Mouse (Mus musculus): Measurements from ENCODE around the gene Tmem176a. TPM values are rescaled to one million over a fixed set of nuclear protein-coding genes. Genes with fewer than 3 reads are reported as not detected.
"Not testable (repeated sequence)": the region's sequence is repeated elsewhere in the genome, so short reads cannot be mapped to it uniquely, and the experiment has no call there.

Gene Tmem176a
- total RNA-seq, 4 experiments from 2014 or later, result 24.6 to 105 (median 49.3) TPM

GRCm38 (mm10) chr6:48842111-48842842 lies 1.6 kb downstream of the Tmem176a start:
- no peak for DNase-seq (ENCODE audit: low spot score in 2 of 2)

- no peak for DNase-seq (ENCODE audit: low spot score in 2 of 2)
Measured at GRCm38 (mm10) chr6:48845086-48845485, 4.4 kb downstream of the Tmem176a start.

GRCm38 (mm10) chr6:48851820-48852491 lies 11.2 kb downstream of the Tmem176a start:
- DNase-seq (ENCODE audit: low spot score in 2 of 2), result no peak

GRCm38 (mm10) chr6:48854155-48854554 lies 13.4 kb downstream of the Tmem176a start:
- no peak for DNase-seq (ENCODE audit: low spot score in 2 of 2)

- no peak for DNase-seq (ENCODE audit: low spot score in 2 of 2)
Measured at GRCm38 (mm10) chr6:48857613-48858302, 17.0 kb downstream of the Tmem176a start.

- peak; percentile 11 to 39 for DNase-seq (ENCODE audit: low spot score in 2 of 2)
Measured at GRCm38 (mm10) chr6:48860130-48860815, 19.6 kb downstream of the Tmem176a start.

- no peak for DNase-seq (ENCODE audit: low spot score in 2 of 2)
Measured at GRCm38 (mm10) chr6:48860851-48861250, 20.1 kb downstream of the Tmem176a start.

GRCm38 (mm10) chr6:48861616-48862280 lies 21.0 kb downstream of the Tmem176a start:
- DNase-seq (ENCODE audit: low spot score in 2 of 2), result no peak

GRCm38 (mm10) chr6:48862816-48863215 lies 22.1 kb downstream of the Tmem176a start:
- no peak for DNase-seq (ENCODE audit: low spot score in 2 of 2)

- no peak for DNase-seq (ENCODE audit: low spot score in 2 of 2)
Measured at GRCm38 (mm10) chr6:48863488-48863887, 22.8 kb downstream of the Tmem176a start.

GRCm38 (mm10) chr6:48864181-48864580 lies 23.5 kb downstream of the Tmem176a start:
- no peak for DNase-seq (ENCODE audit: low spot score in 2 of 2)

- no peak for DNase-seq (ENCODE audit: low spot score in 2 of 2)
Measured at GRCm38 (mm10) chr6:48864723-48865122, 24.0 kb downstream of the Tmem176a start.

GRCm38 (mm10) chr6:48865152-48865745 lies 24.5 kb downstream of the Tmem176a start:
- no peak for DNase-seq (ENCODE audit: low spot score in 2 of 2)

- DNase-seq (ENCODE audit: low spot score in 2 of 2), result not testable (repeated sequence)
Measured at GRCm38 (mm10) chr6:48866355-48866950, 25.7 kb downstream of the Tmem176a start.

GRCm38 (mm10) chr6:48867158-48867557 lies 26.4 kb downstream of the Tmem176a start:
- DNase-seq (ENCODE audit: low spot score in 2 of 2), result no peak

GRCm38 (mm10) chr6:48869774-48870173 lies 29.1 kb downstream of the Tmem176a start:
- DNase-seq (ENCODE audit: low spot score in 2 of 2), result no peak

- no peak for DNase-seq (ENCODE audit: low spot score in 2 of 2)
Measured at GRCm38 (mm10) chr6:48872596-48872995, 31.9 kb downstream of the Tmem176a start, which contains the start of gene Aoc1. Gene Aoc1 (plus strand): TSS chr6:48872896.

- no peak for DNase-seq (ENCODE audit: low spot score in 2 of 2)
Measured at GRCm38 (mm10) chr6:48874576-48874975, 33.9 kb downstream of the Tmem176a start.

GRCm38 (mm10) chr6:48875515-48875914 lies 34.8 kb downstream of the Tmem176a start:
- DNase-seq (ENCODE audit: low spot score in 2 of 2), result no peak

- peak; percentile 9 to 39 for DNase-seq (ENCODE audit: low spot score in 2 of 2)
Measured at GRCm38 (mm10) chr6:48876510-48877135, 35.9 kb downstream of the Tmem176a start.

All from layer of hippocampus, adult 8-10 months (tissue).